8 mouse cellular contexts compared by ENCODE assay signal in genomic region chr15:80799634-80800137, GRCm38 (mm10).
DNase-seq lines count a peak whose midpoint lies in the region; ATAC-seq lines count a peak whose summit lies in the region.

No protein-coding gene starts in this region.

- no peaks in the 10 kb centered on the region for H3K9me3 ChIP-seq in forebrain, embryonic 11.5 days (ENCODE audit: control insufficient read depth, low read length)
- H3K9me3 ChIP-seq in hindbrain, embryonic 16.5 days (ENCODE audit: control insufficient read depth, low read length), result no peaks in the 10 kb centered on the region
- H3K9me3 ChIP-seq in limb, embryonic 12.5 days, result no peaks in the 10 kb centered on the region
- H3K9me3 ChIP-seq in midbrain, embryonic 15.5 days, result no peaks in the 10 kb centered on the region

- no peaks in the 10 kb centered on the region for H3K36me3 ChIP-seq in forebrain, embryonic 11.5 days (ENCODE audit: control insufficient read depth, insufficient read depth, low read length)
- no peaks in the 10 kb centered on the region for H3K36me3 ChIP-seq in hindbrain, embryonic 16.5 days (ENCODE audit: control insufficient read depth, insufficient read depth, low read length)
- no peaks in the 10 kb centered on the region for H3K36me3 ChIP-seq in limb, embryonic 12.5 days
- no peaks in the 10 kb centered on the region for H3K36me3 ChIP-seq in midbrain, embryonic 15.5 days (replicated peaks)

- H3K27ac ChIP-seq in brown adipose tissue, adult 24 weeks (replicated peaks; ENCODE audit: low read depth, low read length), result no peak overlapping the region
- H3K27ac ChIP-seq in forebrain, embryonic 11.5 days (ENCODE audit: low read depth, low read length), result peak overlapping the region; percentile 91
- H3K27ac ChIP-seq in hindbrain, embryonic 16.5 days (ENCODE audit: low read depth, low read length), result peak overlapping the region; percentile 87
- peak overlapping the region; percentile 88 for H3K27ac ChIP-seq in limb, embryonic 12.5 days
- peak overlapping the region; percentile 88 for H3K27ac ChIP-seq in midbrain, embryonic 15.5 days

- under 1% methylated on average over 10 of the region's 10 CpGs for WGBS in forebrain, embryonic 11.5 days
- WGBS in hindbrain, embryonic 16.5 days, result under 1% methylated on average over 10 of the region's 10 CpGs
- 1% methylated on average over 10 of the region's 10 CpGs for WGBS in limb, embryonic 12.5 days
- WGBS in midbrain, embryonic 15.5 days, result under 1% methylated on average over 10 of the region's 10 CpGs

- no peaks in the 10 kb centered on the region for H3K27me3 ChIP-seq in forebrain, embryonic 11.5 days (ENCODE audit: control insufficient read depth, insufficient read depth, low read length)
- no peaks in the 10 kb centered on the region for H3K27me3 ChIP-seq in hindbrain, embryonic 16.5 days (replicated peaks; ENCODE audit: control insufficient read depth, insufficient read depth, low read length)
- no peaks in the 10 kb centered on the region for H3K27me3 ChIP-seq in limb, embryonic 12.5 days
- no peaks in the 10 kb centered on the region for H3K27me3 ChIP-seq in midbrain, embryonic 15.5 days (replicated peaks)

- peak overlapping the region; percentile 80 for H3K9ac ChIP-seq in forebrain, embryonic 11.5 days (ENCODE audit: low read length)
- peak overlapping the region; percentile 72 for H3K9ac ChIP-seq in hindbrain, embryonic 16.5 days (ENCODE audit: low read depth, low read length)
- peak overlapping the region; percentile 79 for H3K9ac ChIP-seq in limb, embryonic 12.5 days (replicated peaks)
- H3K9ac ChIP-seq in midbrain, embryonic 15.5 days, result peak overlapping the region; percentile 57

- H3K4me3 ChIP-seq in brown adipose tissue, adult 24 weeks (ENCODE audit: insufficient read depth, low read depth, low read length), result peak overlapping the region; percentile 66
- peak overlapping the region; percentile 60 for H3K4me3 ChIP-seq in forebrain, embryonic 11.5 days (ENCODE audit: low read depth, low read length)
- H3K4me3 ChIP-seq in hindbrain, embryonic 16.5 days (ENCODE audit: low read length), result peak overlapping the region; percentile 58
- H3K4me3 ChIP-seq in limb, embryonic 12.5 days (replicated peaks), result peak overlapping the region; percentile 56
- H3K4me3 ChIP-seq in midbrain, embryonic 15.5 days, result peak overlapping the region; percentile 61

- peak; percentile 43 to 65 for DNase-seq in heart, adult 18-20 months
- no peak for DNase-seq in heart, adult 8-10 months (ENCODE audit: low spot score)
- peak; percentile 84 for DNase-seq in forebrain, embryonic 11.5 days (ENCODE audit: low spot score)
- peak; percentile 17 to 48 for DNase-seq in thymus, adult 18-20 months

- ATAC-seq in forebrain, embryonic 11.5 days (replicated peaks; ENCODE audit: low FRiP score), result peak; percentile 70
- ATAC-seq in hindbrain, embryonic 16.5 days, result peak; percentile 63
- peak; percentile 52; the same call in 1 of the 2 replicates for ATAC-seq in limb, embryonic 12.5 days (ENCODE audit: insufficient number of reproducible peaks, insufficient read depth, low FRiP score, low TSS enrichment, low read depth)
- ATAC-seq in midbrain, embryonic 15.5 days (replicated peaks), result peak; percentile 51

- peak overlapping the region; percentile 54 for H3K4me2 ChIP-seq in forebrain, embryonic 11.5 days (ENCODE audit: low read depth, low read length, severe bottlenecking)
- H3K4me2 ChIP-seq in hindbrain, embryonic 16.5 days (ENCODE audit: low read length), result peak overlapping the region; percentile 76
- H3K4me2 ChIP-seq in limb, embryonic 12.5 days, result peak overlapping the region; percentile 65
- peak overlapping the region; percentile 56 for H3K4me2 ChIP-seq in midbrain, embryonic 15.5 days

- H3K4me1 ChIP-seq in brown adipose tissue, adult 24 weeks (ENCODE audit: control insufficient read depth, insufficient read depth, insufficient read length, low read length), result peaks cover 13% of the 10 kb centered on the region
- peaks cover 10% of the 10 kb centered on the region for H3K4me1 ChIP-seq in forebrain, embryonic 11.5 days (replicated peaks; ENCODE audit: control insufficient read depth, insufficient read depth, low read length)
- peaks cover 40% of the 10 kb centered on the region for H3K4me1 ChIP-seq in hindbrain, embryonic 16.5 days (ENCODE audit: control insufficient read depth, insufficient read depth, low read depth, low read length)
- peaks cover 28% of the 10 kb centered on the region for H3K4me1 ChIP-seq in limb, embryonic 12.5 days (replicated peaks)
- peaks cover 45% of the 10 kb centered on the region for H3K4me1 ChIP-seq in midbrain, embryonic 15.5 days
